Comparison of ENCODE assay signal across 8 mouse cellular contexts in the genomic region with DNA sequence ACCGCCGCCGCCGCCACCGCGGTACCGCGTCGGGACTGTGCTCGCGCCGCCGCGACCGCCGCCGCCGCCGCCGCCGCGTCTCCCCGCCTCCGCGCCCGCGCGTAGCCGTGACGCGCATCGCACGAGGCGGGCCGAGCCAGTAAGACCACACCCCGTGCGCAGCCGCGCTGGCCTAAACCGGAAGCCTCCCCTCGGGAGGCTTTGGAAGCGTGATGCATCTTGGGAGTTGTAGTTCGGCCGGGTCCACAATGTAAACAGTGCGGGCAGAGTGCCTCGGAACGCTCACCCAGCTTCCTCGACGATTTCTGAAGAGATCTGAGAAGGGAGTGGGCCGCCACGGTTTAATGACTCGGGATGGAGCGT. TPM values are rescaled to one million over a fixed set of nuclear protein-coding genes. Genes with fewer than 3 reads are reported as not detected.
DNase-seq lines count a peak whose midpoint lies in the region; ATAC-seq lines count a peak whose summit lies in the region.

No protein-coding gene starts in this region.

- no peaks in the 10 kb centered on the region for H3K9me3 ChIP-seq in heart, embryonic 14.5 days (ENCODE audit: control insufficient read depth, low read length)
- H3K9me3 ChIP-seq in liver, embryonic 13.5 days (replicated peaks) = no peaks in the 10 kb centered on the region
- no peaks in the 10 kb centered on the region for H3K9me3 ChIP-seq in stomach, embryonic 16.5 days (replicated peaks; ENCODE audit: control insufficient read depth, low read length)

- ATAC-seq in erythroid progenitor cell, adult 5-6 weeks (replicated peaks; ENCODE audit: low FRiP score, poor library complexity, severe bottlenecking) = peak; percentile 96
- ATAC-seq in heart, embryonic 14.5 days (ENCODE audit: insufficient number of reproducible peaks, insufficient read depth, low FRiP score, low read depth) = peak; percentile 99
- ATAC-seq in liver, embryonic 13.5 days (ENCODE audit: low read depth) = peak; percentile 98
- ATAC-seq in stomach, embryonic 16.5 days (ENCODE audit: insufficient read depth, low FRiP score) = peak; percentile 98

- under 1% methylated on average over 53 of the region's 53 CpGs for WGBS in heart, embryonic 14.5 days
- under 1% methylated on average over 53 of the region's 53 CpGs for WGBS in liver, embryonic 13.5 days (ENCODE audit: insufficient replicate concordance)
- under 1% methylated on average over 41 of the region's 53 CpGs for WGBS in stomach, embryonic 16.5 days

- peaks cover 3 to 5% of the 10 kb centered on the region in 2 experiments; a peak in 3 of 4 replicates for H3K4me1 ChIP-seq in heart, embryonic 14.5 days (ENCODE audit: control insufficient read depth in 2 of 2, insufficient read depth in 2 of 2, low read length in 2 of 2)
- peaks cover 37% of the 10 kb centered on the region for H3K4me1 ChIP-seq in liver, embryonic 13.5 days (replicated peaks)
- peaks cover 18% of the 10 kb centered on the region for H3K4me1 ChIP-seq in stomach, embryonic 16.5 days (ENCODE audit: control insufficient read depth, insufficient read depth, low read length)

- DNase-seq in CD4-positive helper T cell, adult 2 months (ENCODE audit: low read depth, low spot score) = peak; percentile 98
- peak; percentile 95 for DNase-seq in brain, embryonic 18.5 days (ENCODE audit: low read depth, low spot score)
- peak; percentile 97 for DNase-seq in kidney, postnatal 14 days
- DNase-seq in liver, embryonic 13.5 days = peak; percentile 94
- peak; percentile 94 for DNase-seq in neural tube, embryonic 10.5 days (ENCODE audit: extremely low spot score, low spot score)

- peak overlapping the region; percentile 95 for H3K9ac ChIP-seq in heart, embryonic 14.5 days (ENCODE audit: low read length)
- peak overlapping the region; percentile 96 for H3K9ac ChIP-seq in liver, embryonic 13.5 days
- peak overlapping the region; percentile 98 for H3K9ac ChIP-seq in stomach, embryonic 16.5 days (ENCODE audit: low read length)

- peak overlapping the region; percentile 40 to 92 for H3K27ac ChIP-seq in heart, embryonic 14.5 days (replicated peaks in 1 of 2; ENCODE audit: control insufficient read depth in 1 of 2, insufficient read depth in 1 of 2, low read depth in 2 of 2, low read length in 2 of 2)
- peak overlapping the region; percentile 87 for H3K27ac ChIP-seq in liver, embryonic 13.5 days
- H3K27ac ChIP-seq in stomach, embryonic 16.5 days (ENCODE audit: low read length) = peak overlapping the region; percentile 89

- H3K27me3 ChIP-seq in heart, embryonic 14.5 days (ENCODE audit: control insufficient read depth, insufficient read depth, low read length) = no peaks in the 10 kb centered on the region
- no peaks in the 10 kb centered on the region for H3K27me3 ChIP-seq in liver, embryonic 13.5 days
- no peaks in the 10 kb centered on the region for H3K27me3 ChIP-seq in stomach, embryonic 16.5 days (ENCODE audit: control insufficient read depth, insufficient read depth, low read length)

- H3K4me3 ChIP-seq in heart, embryonic 14.5 days (ENCODE audit: control insufficient read depth in 1 of 2, insufficient read depth in 1 of 2, low read depth in 1 of 2, low read length in 2 of 2) = peak overlapping the region; percentile 84 to 98
- H3K4me3 ChIP-seq in liver, embryonic 13.5 days (replicated peaks) = peak overlapping the region; percentile 94
- H3K4me3 ChIP-seq in stomach, embryonic 16.5 days (replicated peaks; ENCODE audit: low read length) = peak overlapping the region; percentile 82

- no peaks in the 10 kb centered on the region for H3K36me3 ChIP-seq in heart, embryonic 14.5 days (ENCODE audit: control insufficient read depth, insufficient read depth, low read length)
- peaks cover 12% of the 10 kb centered on the region for H3K36me3 ChIP-seq in liver, embryonic 13.5 days
- no peaks in the 10 kb centered on the region for H3K36me3 ChIP-seq in stomach, embryonic 16.5 days (ENCODE audit: control insufficient read depth, insufficient read depth, low read length)

- H3K4me2 ChIP-seq in heart, embryonic 14.5 days (ENCODE audit: low read length) = peak overlapping the region; percentile 70
- H3K4me2 ChIP-seq in liver, embryonic 13.5 days = peak overlapping the region; percentile 79
- peak overlapping the region; percentile 66 for H3K4me2 ChIP-seq in stomach, embryonic 16.5 days (ENCODE audit: low read depth, low read length)

RNA-seq across cellular contexts. Expression of gene Adipor2, which starts 28.9 kb away (rescaled TPM):
- 41.4 and 46.5 TPM in 2 replicates for total RNA-seq in erythroid progenitor cell, adult 5-6 weeks (2015; ENCODE audit: low replicate concordance)
- total RNA-seq in erythroid progenitor cell, adult 5-6 weeks (2017; ENCODE audit: low replicate concordance) = 54.3 and 63.2 TPM in 2 replicates
- 21.8 and 27.1 TPM in 2 replicates for polyA plus RNA-seq in heart, embryonic 14.5 days (2014; fragmentation: Nextera tagmentation; extraction: Ambion mirVana)
- polyA plus RNA-seq in liver, embryonic 13.5 days (2015; fragmentation: Nextera tagmentation; extraction: Ambion mirVana) = 33.3 and 38.6 TPM in 2 replicates
- 45.5 and 48.9 TPM in 2 replicates for polyA plus RNA-seq in stomach, embryonic 16.5 days (2015; fragmentation: Nextera tagmentation; extraction: Ambion mirVana)

RNA-seq across cellular contexts. Expression of gene Lrtm2, which starts 58.1 kb away (rescaled TPM):
- total RNA-seq in erythroid progenitor cell, adult 5-6 weeks (2015; ENCODE audit: low replicate concordance) = not detected in 2 replicates
- 0.08 TPM in 1 of 2 replicates, not detected in the other for total RNA-seq in erythroid progenitor cell, adult 5-6 weeks (2017; ENCODE audit: low replicate concordance)
- 0.05 TPM in 1 of 2 replicates, not detected in the other for polyA plus RNA-seq in heart, embryonic 14.5 days (2014; fragmentation: Nextera tagmentation; extraction: Ambion mirVana)
- polyA plus RNA-seq in liver, embryonic 13.5 days (2015; fragmentation: Nextera tagmentation; extraction: Ambion mirVana) = 0.03 TPM in 1 of 2 replicates, not detected in the other
- 0.22 and 0.65 TPM in 2 replicates for polyA plus RNA-seq in stomach, embryonic 16.5 days (2015; fragmentation: Nextera tagmentation; extraction: Ambion mirVana)

Comparison
In these comparisons a context has a peak if more than half of its experiments do, and no peak if none do; other contexts are left out.
1. Peak in every context shown above with its lines: DNase-seq, ATAC-seq, H3K4me3 ChIP-seq and H3K27ac ChIP-seq.